Mouse (Mus musculus): ENCODE measurements around the gene Zfp106.

DNA sequence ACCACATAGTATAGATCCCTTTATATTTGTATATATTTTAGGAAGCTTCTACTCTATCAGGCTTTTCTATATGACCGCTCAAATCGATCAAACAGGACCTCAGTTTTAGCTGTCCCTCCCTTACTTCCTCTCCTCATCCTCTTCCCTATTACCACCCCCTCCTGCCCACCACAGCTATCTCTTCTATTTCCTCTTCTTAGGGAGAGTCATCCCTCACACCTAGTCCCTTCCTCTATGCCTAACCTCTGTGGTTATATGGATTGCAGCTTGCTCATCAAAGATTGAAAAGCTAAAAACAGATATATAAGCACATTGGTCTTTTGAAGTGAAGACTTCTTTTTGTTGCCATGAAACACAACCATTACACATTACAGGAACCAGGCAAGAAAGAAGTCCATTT is 18.9 kb downstream of the Zfp106 start:
- TF ChIP-seq CTCF (IDR thresholded peaks at IDR 0.05; ENCODE audit: low read depth): no peak
- TF ChIP-seq EP300 (IDR thresholded peaks at IDR 0.05; ENCODE audit: low read depth): no peak

All from heart, postnatal 0 days (tissue).